Mouse (Mus musculus) lung, embryonic 14.5 days (tissue): ENCODE results near the gene Ctsd. TPM values are rescaled to one million over a fixed set of nuclear protein-coding genes. Genes with fewer than 3 reads are reported as not detected.

Experiments used
- ATAC-seq: fragments of 200-750 bp; cut with Nextera tagmentation; 2 replicates; pipeline ENCODE4 v1.8.0; 2017; ENCODE audit warnings: mild to moderate bottlenecking, moderate TSS enrichment, moderate library complexity; ENCODE audit not compliant: insufficient read depth
- DNase-seq: peaks from one replicate; pipeline ENCODE4 v3.0.0-alpha.2; 2015
- H3K27ac ChIP-seq: fragments of 300-500 bp; sonication (generic); 2 replicates; pipeline ENCODE4 v1.5.1; 2014; ENCODE audit warnings: low read depth, mild to moderate bottlenecking, moderate library complexity
- H3K27me3 ChIP-seq: fragments of 300-500 bp; sonication (generic); 2 replicates; pipeline ENCODE4 v1.6.1; 2014; ENCODE audit warnings: low read length, control low read depth; ENCODE audit not compliant: insufficient read depth
- H3K36me3 ChIP-seq: fragments of 300-500 bp; sonication (generic); 2 replicates; pipeline ENCODE4 v1.6.1; 2014; ENCODE audit warnings: control low read depth; ENCODE audit not compliant: insufficient read depth
- H3K4me1 ChIP-seq: fragments of 300-500 bp; sonication (generic); 2 replicates; pipeline ENCODE4 v1.6.1; 2014; ENCODE audit warnings: antibody characterized with exemption, control low read depth; ENCODE audit not compliant: insufficient read depth
- H3K4me2 ChIP-seq: fragments of 300-500 bp; sonication (generic); 2 replicates; pipeline ENCODE4 v1.6.1; 2014; ENCODE audit warnings: mild to moderate bottlenecking
- H3K4me3 ChIP-seq: fragments of 300-500 bp; sonication (generic); 2 replicates; pipeline ENCODE4 v1.5.1; 2014; ENCODE audit warnings: low read depth, low read length
- H3K9ac ChIP-seq: fragments of 300-500 bp; sonication (generic); 2 replicates; pipeline ENCODE4 v1.6.1; 2014
- H3K9me3 ChIP-seq: fragments of 300-500 bp; sonication (generic); 2 replicates; pipeline ENCODE4 v1.6.1; 2016; ENCODE audit warnings: low read depth, low read length, control low read depth
- CTCF ChIP-seq: IDR thresholded peaks from 2 replicates; pipeline ENCODE4 v1.5.1; 2016; ENCODE audit warnings: antibody characterized with exemption, low read depth
- WGBS: fragments of 180-500 bp; shearing (Covaris S2); extraction: QIAGEN DNeasy Blood & Tissue Kit; methylation state at CpG from one replicate; pipeline ENCODE4 v1.1.7; 2014; 5-methylcytosine and 5-hydroxymethylcytosine counted together
- polyA plus RNA-seq: library from polyadenylated mRNA; unstranded; fragments of >200 nt; fragmentation: Nextera tagmentation; extraction: Ambion mirVana; gene quantifications from 2 replicates; pipeline ENCODE4 v1.2.1, GENCODE M21; 2014

Ctsd gene
- polyA plus RNA-seq, 1 experiment from 2014 or later, result 240 TPM

DNA sequence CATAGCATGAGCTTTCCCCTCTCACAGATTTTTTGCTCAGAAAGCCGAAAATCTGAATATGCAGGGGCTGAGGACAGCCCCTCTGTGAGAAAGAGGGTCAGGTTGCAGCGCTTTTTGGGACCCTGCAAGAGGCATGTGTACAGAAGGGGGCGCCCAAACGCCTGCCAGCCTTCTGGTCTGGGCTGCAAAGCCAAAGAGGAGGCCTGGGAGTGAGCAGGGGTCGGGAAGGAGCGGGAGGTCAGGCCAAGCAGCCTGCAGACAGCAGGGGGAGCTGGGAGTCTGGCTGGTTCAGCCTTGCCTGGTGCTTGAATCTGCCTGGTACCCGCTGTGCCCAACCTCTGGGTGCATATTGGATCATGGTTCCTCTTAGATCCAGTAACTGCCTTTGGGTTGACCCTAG lies 40.4 kb upstream of the Ctsd start:
- peak; percentile 72 for TF ChIP-seq CTCF
- no peaks in the 10 kb centered on the region for H3K9me3 ChIP-seq
- H3K4me3 ChIP-seq, result no peak overlapping the region
- H3K36me3 ChIP-seq, result no peaks in the 10 kb centered on the region
- 0 out of 2 replicates have a peak overlapping the region, but pooled peaks have one; percentile 48 for H3K27ac ChIP-seq
- WGBS, result 17% methylated on average over 7 of the region's 7 CpGs
- DNase-seq, result peak; percentile 82
- peaks cover 15% of the 10 kb centered on the region for H3K4me1 ChIP-seq
- no peak overlapping the region for H3K4me2 ChIP-seq
- no peak for ATAC-seq
- H3K27me3 ChIP-seq, result no peaks in the 10 kb centered on the region
- H3K9ac ChIP-seq, result no peak overlapping the region

- WGBS, result 62% methylated on average over 11 of the region's 11 CpGs
- Histone ChIP-seq H3K36me3 (no peaks in the 10 kb centered on the region), H3K4me2 (no peak overlapping the region), H3K4me1 (peaks cover 9% of the 10 kb centered on the region), H3K9me3 (no peaks in the 10 kb centered on the region), H3K27me3 (no peaks in the 10 kb centered on the region), H3K9ac (no peak overlapping the region), H3K4me3 (no peak overlapping the region), H3K27ac (no peak overlapping the region)
- ATAC-seq (no peak), DNase-seq (peak; percentile 40)
- TF ChIP-seq CTCF, result peak; percentile 58
Measured at GRCm38 (mm10) chr7:142425641-142426213, 37.9 kb upstream of the Ctsd start.

DNA sequence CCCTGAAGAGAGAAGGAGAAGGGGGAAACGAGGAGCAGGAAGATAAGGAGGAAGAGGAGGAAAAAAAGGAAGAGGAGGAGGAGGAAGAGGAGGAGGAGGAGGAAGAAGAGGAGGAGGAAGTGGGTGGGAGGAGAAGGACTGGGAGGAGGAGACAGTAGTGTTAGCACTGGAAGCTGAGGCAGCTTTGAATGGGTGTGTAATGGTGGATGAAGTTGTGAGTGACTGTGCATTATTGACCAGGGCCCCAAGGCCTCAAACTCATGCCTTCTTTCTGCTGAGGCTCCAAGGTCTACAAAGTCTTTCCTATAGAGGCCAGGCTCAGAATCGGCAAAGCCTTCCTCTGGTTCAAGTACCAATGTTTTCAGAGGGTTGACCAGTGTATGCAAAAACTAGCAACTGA lies 34.0 kb upstream of the Ctsd start:
- no peaks in the 10 kb centered on the region for H3K36me3 ChIP-seq
- H3K4me1 ChIP-seq, result no peaks in the 10 kb centered on the region
- ATAC-seq (no peak), DNase-seq (no peak)
- no peak for TF ChIP-seq CTCF
- no peak overlapping the region for H3K4me2 ChIP-seq
- WGBS, result 63% methylated on average over 2 of the region's 2 CpGs
- H3K9ac ChIP-seq, result no peak overlapping the region
- no peak overlapping the region for H3K4me3 ChIP-seq
- no peak overlapping the region for H3K27ac ChIP-seq
- no peaks in the 10 kb centered on the region for H3K9me3 ChIP-seq
- H3K27me3 ChIP-seq, result no peaks in the 10 kb centered on the region

GRCm38 (mm10) chr7:142419887-142420286 lies 32.0 kb upstream of the Ctsd start:
- H3K4me3 ChIP-seq, result no peak overlapping the region
- no peak for DNase-seq
- H3K4me2 ChIP-seq, result no peak overlapping the region
- WGBS, result 63% methylated on average over 5 of the region's 5 CpGs
- no peaks in the 10 kb centered on the region for H3K9me3 ChIP-seq
- ATAC-seq, result no peak
- no peak overlapping the region for H3K27ac ChIP-seq
- no peaks in the 10 kb centered on the region for H3K27me3 ChIP-seq
- H3K36me3 ChIP-seq, result no peaks in the 10 kb centered on the region
- no peaks in the 10 kb centered on the region for H3K4me1 ChIP-seq
- TF ChIP-seq CTCF, result no peak
- no peak overlapping the region for H3K9ac ChIP-seq

DNA sequence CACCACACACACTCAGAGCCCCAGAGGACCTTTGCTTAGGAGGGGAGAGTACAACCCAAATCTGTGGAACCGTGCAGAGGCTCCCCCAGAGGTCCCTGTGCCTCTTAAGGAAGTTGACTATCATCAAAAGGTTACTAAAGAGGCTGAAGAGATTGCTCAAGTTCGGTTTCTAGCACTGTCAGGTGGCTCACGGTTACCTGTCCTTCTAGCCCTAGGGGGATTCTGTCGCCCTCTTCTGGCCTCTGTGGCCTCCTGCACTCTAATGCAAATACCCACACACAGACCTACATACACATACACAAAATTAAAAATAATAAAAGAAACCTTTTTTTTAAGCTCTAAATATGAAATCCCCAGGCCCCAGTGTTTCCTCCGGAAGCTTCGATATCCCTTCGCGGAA lies 30.8 kb upstream of the Ctsd start:
- WGBS, result 88% methylated on average over 8 of the region's 8 CpGs
- H3K4me1 ChIP-seq, result no peaks in the 10 kb centered on the region
- DNase-seq (no peak), ATAC-seq (no peak)
- H3K27ac ChIP-seq, result no peak overlapping the region
- H3K36me3 ChIP-seq, result no peaks in the 10 kb centered on the region
- no peaks in the 10 kb centered on the region for H3K27me3 ChIP-seq
- H3K9ac ChIP-seq, result no peak overlapping the region
- no peak for TF ChIP-seq CTCF
- H3K4me2 ChIP-seq, result no peak overlapping the region
- no peaks in the 10 kb centered on the region for H3K9me3 ChIP-seq
- no peak overlapping the region for H3K4me3 ChIP-seq

DNA sequence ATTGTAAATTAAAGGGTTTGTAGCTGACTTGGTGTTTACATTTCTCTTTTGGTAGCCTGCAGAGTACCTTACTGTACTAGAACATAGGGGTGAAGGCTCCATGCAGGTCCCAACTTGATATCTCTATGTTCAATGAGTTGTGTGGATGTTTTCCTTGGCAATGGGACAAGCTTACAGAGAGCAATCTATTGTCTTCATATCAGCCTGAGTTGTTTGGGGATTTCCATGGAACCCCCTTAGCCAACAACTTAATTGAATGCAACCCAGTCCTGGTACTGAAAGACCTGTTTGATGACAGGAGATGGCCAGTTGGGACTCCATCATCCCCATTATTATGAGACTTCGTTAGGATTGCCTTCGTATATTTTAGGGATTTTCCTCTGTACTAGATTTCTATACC lies 30.2 kb upstream of the Ctsd start:
- 83% methylated on average over 2 of the region's 2 CpGs for WGBS
- H3K9me3 ChIP-seq, result no peaks in the 10 kb centered on the region
- TF ChIP-seq CTCF, result no peak
- no peaks in the 10 kb centered on the region for H3K27me3 ChIP-seq
- H3K9ac ChIP-seq, result no peak overlapping the region
- H3K4me1 ChIP-seq, result no peaks in the 10 kb centered on the region
- no peak for DNase-seq
- H3K4me2 ChIP-seq, result no peak overlapping the region
- no peak overlapping the region for H3K4me3 ChIP-seq
- H3K36me3 ChIP-seq, result no peaks in the 10 kb centered on the region
- no peak for ATAC-seq
- H3K27ac ChIP-seq, result no peak overlapping the region

GRCm38 (mm10) chr7:142416225-142416624 lies 28.4 kb upstream of the Ctsd start:
- 44% methylated on average over 3 of the region's 3 CpGs for WGBS
- DNase-seq, result no peak
- no peak for TF ChIP-seq CTCF
- Histone ChIP-seq H3K9me3 (no peaks in the 10 kb centered on the region), H3K9ac (no peak overlapping the region), H3K27me3 (no peaks in the 10 kb centered on the region), H3K27ac (no peak overlapping the region), H3K4me2 (no peak overlapping the region), H3K4me1 (no peaks in the 10 kb centered on the region), H3K36me3 (no peaks in the 10 kb centered on the region), H3K4me3 (no peak overlapping the region)
- ATAC-seq, result no peak

DNA sequence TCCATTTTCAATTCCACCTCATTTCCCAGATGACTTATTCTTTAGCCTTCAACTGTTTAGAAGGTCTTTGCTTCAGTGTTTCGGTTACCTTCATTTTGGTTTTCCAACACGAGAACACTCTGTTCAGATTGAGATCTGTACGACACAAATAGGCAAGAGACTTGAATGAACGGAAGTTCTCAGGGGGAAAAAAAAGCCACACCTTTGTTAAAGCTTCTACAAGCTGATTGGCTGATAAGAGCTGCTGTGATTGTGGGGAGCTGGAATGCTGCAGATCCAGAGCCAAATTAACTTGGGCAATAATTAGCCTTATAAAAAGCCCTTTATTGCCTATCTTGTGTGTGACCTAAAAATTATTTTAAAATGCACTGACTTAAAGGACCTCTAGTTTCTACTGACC lies 27.5 kb upstream of the Ctsd start:
- Histone ChIP-seq H3K9ac (no peak overlapping the region), H3K4me3 (no peak overlapping the region), H3K36me3 (no peaks in the 10 kb centered on the region), H3K4me2 (no peak overlapping the region), H3K27ac (no peak overlapping the region), H3K27me3 (no peaks in the 10 kb centered on the region), H3K4me1 (no peaks in the 10 kb centered on the region), H3K9me3 (no peaks in the 10 kb centered on the region)
- no peak for ATAC-seq
- TF ChIP-seq CTCF, result no peak
- 47% methylated on average over 4 of the region's 4 CpGs for WGBS
- DNase-seq, result peak; percentile 12
